Mouse (Mus musculus) midbrain, embryonic 14.5 days (tissue): ENCODE data around the gene Srpr. TPM values are rescaled to one million over a fixed set of nuclear protein-coding genes. Genes with fewer than 3 reads are reported as not detected.

ENCODE experiments used
- ATAC-seq: fragments of 200-750 bp; cut with Nextera tagmentation; 2 replicates; pipeline ENCODE4 v1.8.0; 2017; ENCODE audit warnings: moderate number of reproducible peaks, moderate library complexity; ENCODE audit not compliant: low FRiP score, low TSS enrichment
- DNase-seq: peaks from one replicate; pipeline ENCODE4 v3.0.0-alpha.2; 2015
- H3K27ac ChIP-seq: fragments of 300-500 bp; sonication (generic); replicated peaks from 2 replicates; pipeline ENCODE4 v1.5.1; 2014; ENCODE audit warnings: mild to moderate bottlenecking, low read depth, low read length, moderate library complexity
- H3K27me3 ChIP-seq: fragments of 300-500 bp; sonication (generic); 2 replicates; pipeline ENCODE4 v1.6.1; 2014; ENCODE audit warnings: low read length, control low read depth, mixed read lengths; ENCODE audit not compliant: control insufficient read depth, insufficient read depth
- H3K36me3 ChIP-seq: fragments of 300-500 bp; sonication (generic); 2 replicates; pipeline ENCODE4 v1.6.1; 2014; ENCODE audit warnings: low read length, control low read depth; ENCODE audit not compliant: control insufficient read depth, insufficient read depth
- H3K4me1 ChIP-seq: fragments of 300-500 bp; sonication (generic); 2 replicates; pipeline ENCODE4 v1.6.1; 2014; ENCODE audit warnings: mild to moderate bottlenecking, antibody characterized with exemption, low read length, control low read depth; ENCODE audit not compliant: control insufficient read depth, insufficient read depth
- H3K4me2 ChIP-seq: fragments of 300-500 bp; sonication (generic); 2 replicates; pipeline ENCODE4 v1.6.1; 2014; ENCODE audit warnings: mild to moderate bottlenecking, low read length, moderate library complexity
- H3K4me3 ChIP-seq: fragments of 300-500 bp; sonication (generic); replicated peaks from 2 replicates; pipeline ENCODE4 v1.5.1; 2014; ENCODE audit warnings: low read depth, low read length
- H3K9ac ChIP-seq: fragments of 300-500 bp; sonication (generic); replicated peaks from 2 replicates; pipeline ENCODE4 v1.6.1; 2014; ENCODE audit warnings: mild to moderate bottlenecking, low read length, moderate library complexity
- H3K9me3 ChIP-seq: fragments of 300-500 bp; sonication (generic); 2 replicates; pipeline ENCODE4 v1.6.1; 2016; ENCODE audit warnings: low read length, control low read depth, mixed read lengths; ENCODE audit not compliant: control insufficient read depth
- WGBS: fragments of 180-500 bp; shearing (Covaris S2); extraction: QIAGEN DNeasy Blood & Tissue Kit; methylation state at CpG from one replicate; pipeline ENCODE4 v1.1.7; 2014; 5-methylcytosine and 5-hydroxymethylcytosine counted together
- polyA plus RNA-seq: library from polyadenylated mRNA; unstranded; fragments of >200 nt; fragmentation: Nextera tagmentation; extraction: Ambion mirVana; gene quantifications from 2 replicates; pipeline ENCODE4 v1.2.1, GENCODE M21; 2014

Srpr gene
- polyA plus RNA-seq, 1 experiment from 2014 or later: 72.5 TPM

- DNase-seq: no peak
- Histone ChIP-seq H3K36me3 (peaks cover 9% of the 10 kb centered on the region), H3K4me3 (no peak overlapping the region), H3K9ac (no peak overlapping the region), H3K27ac (no peak overlapping the region), H3K4me2 (no peak overlapping the region), H3K9me3 (no peaks in the 10 kb centered on the region), H3K27me3 (no peaks in the 10 kb centered on the region), H3K4me1 (no peaks in the 10 kb centered on the region)
- 89% methylated on average over 5 of the region's 5 CpGs for WGBS
- no peak for ATAC-seq
Observed at GRCm38 (mm10) chr9:35164142-35164874, 35.7 kb upstream of the Srpr start.

GRCm38 (mm10) chr9:35166144-35166797 lies 33.7 kb upstream of the Srpr start:
- WGBS: 24% methylated on average over 3 of the region's 3 CpGs
- no peaks in the 10 kb centered on the region for H3K27me3 ChIP-seq

GRCm38 (mm10) chr9:35166798-35167635 lies 33.0 kb upstream of the Srpr start:
- H3K4me1 ChIP-seq: no peaks in the 10 kb centered on the region
- DNase-seq (peak; percentile 39), ATAC-seq (peak; percentile 60; the same call in 1 of the 2 replicates)
- H3K27ac ChIP-seq: no peak overlapping the region; the same call in 1 of the 2 replicates
- H3K9me3 ChIP-seq: no peaks in the 10 kb centered on the region
- no peaks in the 10 kb centered on the region for H3K27me3 ChIP-seq
- no peak overlapping the region for H3K9ac ChIP-seq
- WGBS: 19% methylated on average over 9 of the region's 9 CpGs
- H3K4me2 ChIP-seq: no peak overlapping the region
- no peak overlapping the region for H3K4me3 ChIP-seq
- H3K36me3 ChIP-seq: peaks cover 15% of the 10 kb centered on the region

More at GRCm38 (mm10) chr9:35166144-35166797, 33.7 kb upstream of the Srpr start:
- Histone ChIP-seq H3K9me3 (no peaks in the 10 kb centered on the region), H3K4me3 (no peak overlapping the region), H3K27ac (no peak overlapping the region), H3K36me3 (peaks cover 15% of the 10 kb centered on the region), H3K4me1 (no peaks in the 10 kb centered on the region), H3K9ac (no peak overlapping the region), H3K4me2 (no peak overlapping the region)
- DNase-seq (peak; percentile 79), ATAC-seq (no peak)

GRCm38 (mm10) chr9:35170071-35170470 lies 29.9 kb upstream of the Srpr start:
- Histone ChIP-seq H3K4me2 (no peak overlapping the region), H3K4me3 (no peak overlapping the region), H3K9me3 (no peaks in the 10 kb centered on the region), H3K4me1 (peaks cover 7% of the 10 kb centered on the region; the same call in 1 of the 2 replicates), H3K27ac (no peak overlapping the region), H3K36me3 (peaks cover 9% of the 10 kb centered on the region; the same call in 1 of the 2 replicates), H3K9ac (no peak overlapping the region), H3K27me3 (no peaks in the 10 kb centered on the region)
- DNase-seq (no peak), ATAC-seq (no peak)
- 94% methylated on average over 7 of the region's 7 CpGs for WGBS

- WGBS: 94% methylated on average over 1 of the region's 1 CpGs
- Histone ChIP-seq H3K27me3 (no peaks in the 10 kb centered on the region), H3K36me3 (peaks cover 9% of the 10 kb centered on the region; the same call in 1 of the 2 replicates), H3K4me3 (no peak overlapping the region), H3K27ac (no peak overlapping the region), H3K4me2 (no peak overlapping the region), H3K9ac (no peak overlapping the region), H3K9me3 (no peaks in the 10 kb centered on the region), H3K4me1 (peaks cover 11% of the 10 kb centered on the region; the same call in 1 of the 2 replicates)
- no peak for DNase-seq
- no peak for ATAC-seq
Observed at GRCm38 (mm10) chr9:35173331-35173730, 26.6 kb upstream of the Srpr start.

- Histone ChIP-seq H3K4me1 (peaks cover 11% of the 10 kb centered on the region; the same call in 1 of the 2 replicates), H3K27me3 (no peaks in the 10 kb centered on the region), H3K4me2 (peak within 1 kb of the TSS; percentile 82), H3K36me3 (no peaks in the 10 kb centered on the region), H3K4me3 (peak within 1 kb of the TSS; percentile 53), H3K27ac (peak within 1 kb of the TSS; percentile 86), H3K9ac (peak within 1 kb of the TSS; percentile 56), H3K9me3 (no peaks in the 10 kb centered on the region)
- under 1% methylated on average over 38 of the region's 38 CpGs for WGBS
- DNase-seq (peak; percentile 96), ATAC-seq (peak; percentile 96)
Observed at GRCm38 (mm10) chr9:35175251-35176123, 24.5 kb upstream of the Srpr start, which contains the start of gene Dcps. TSS of gene Dcps (minus strand) at chr9:35176061.

GRCm38 (mm10) chr9:35176124-35176659 lies 23.8 kb upstream of the Srpr start:
- H3K9me3 ChIP-seq: no peaks in the 10 kb centered on the region
- H3K4me1 ChIP-seq: peaks cover 11% of the 10 kb centered on the region; the same call in 1 of the 2 replicates
- WGBS: 47% methylated on average over 14 of the region's 14 CpGs
- peak overlapping the region; percentile 86; the same call in 1 of the 2 replicates for H3K27ac ChIP-seq
- peak overlapping the region; percentile 56; the same call in 1 of the 2 replicates for H3K9ac ChIP-seq
- peak overlapping the region; percentile 53 for H3K4me3 ChIP-seq
- H3K36me3 ChIP-seq: no peaks in the 10 kb centered on the region
- peak overlapping the region; percentile 82 for H3K4me2 ChIP-seq
- ATAC-seq (peak; percentile 31; the same call in 1 of the 2 replicates), DNase-seq (no peak)
- H3K27me3 ChIP-seq: no peaks in the 10 kb centered on the region
